Comparison of ENCODE assay signal across 8 mouse cellular contexts in genomic region chr5:53672352-53672751, GRCm38 (mm10). TPM values are rescaled to one million over a fixed set of nuclear protein-coding genes. Genes with fewer than 3 reads are reported as not detected.
DNase-seq lines count a peak whose midpoint lies in the region; ATAC-seq lines count a peak whose summit lies in the region.

No protein-coding gene starts in this region.

- no peaks in the 10 kb centered on the region for H3K27me3 ChIP-seq in midbrain, embryonic 15.5 days (replicated peaks)

- H3K36me3 ChIP-seq in midbrain, embryonic 15.5 days (replicated peaks), result no peaks in the 10 kb centered on the region

- no peak overlapping the region for H3K9ac ChIP-seq in midbrain, embryonic 15.5 days

- WGBS in midbrain, embryonic 15.5 days, result 34% methylated on average over 5 of the region's 5 CpGs

- H3K9me3 ChIP-seq in midbrain, embryonic 15.5 days, result no peaks in the 10 kb centered on the region

- H3K4me2 ChIP-seq in midbrain, embryonic 15.5 days, result no peak overlapping the region

- no peak overlapping the region for H3K27ac ChIP-seq in midbrain, embryonic 15.5 days

- peak; percentile 71 for ATAC-seq in midbrain, embryonic 15.5 days (replicated peaks)

- no peak overlapping the region for H3K4me3 ChIP-seq in midbrain, embryonic 15.5 days

- no peaks in the 10 kb centered on the region for H3K4me1 ChIP-seq in midbrain, embryonic 15.5 days

- intact Hi-C loops in left cerebral cortex, postnatal 36 days (cut with DNase I), result loop anchor here (10.0 kb wide), 1 partner anchor 318 kb away; no protein-coding TSS in a partner anchor

- DNase-seq in urinary bladder, adult 18-20 months (ENCODE audit: low spot score in 2 of 2), result peak; percentile 20 to 32
- no peak for DNase-seq in urinary bladder, adult 2 months (ENCODE audit: low spot score)
- peak; percentile 94 for DNase-seq in embryo, embryonic 10 days (ENCODE audit: low spot score)
- peak; percentile 49 to 68 for DNase-seq in gastrocnemius, postnatal 4 days (ENCODE audit: low spot score in 2 of 2)
- DNase-seq in kidney, adult 11 months, result peak; percentile 62
- DNase-seq in left cerebral cortex, postnatal 36 days (ENCODE audit: low spot score in 2 of 2), result peak; percentile 45 to 53
- DNase-seq in spleen, postnatal 14 days (ENCODE audit: low spot score in 2 of 2), result peak; percentile 11 to 13

RNA-seq across cellular contexts. Expression of gene Cckar, which starts 35.2 kb away (rescaled TPM):
- polyA plus RNA-seq in urinary bladder, adult 2 months (2012; rRNA removed), result 0.04 and 0.16 TPM in 2 replicates
- total RNA-seq in gastrocnemius, postnatal 4 days (2021), result not detected
- total RNA-seq in left cerebral cortex, postnatal 36 days (2021), result not detected
- 0.75 and 1.1 TPM in 2 replicates for polyA plus RNA-seq in midbrain, embryonic 15.5 days (2015; fragmentation: Nextera tagmentation; extraction: Ambion mirVana)
